Mouse (Mus musculus) embryonic facial prominence, embryonic 14.5 days (tissue): Measurements from ENCODE around the gene Tnnt3. TPM values are rescaled to one million over a fixed set of nuclear protein-coding genes. Genes with fewer than 3 reads are reported as not detected.

Experiments
- ATAC-seq: fragments of 200-750 bp; cut with Nextera tagmentation; 2 replicates; pipeline ENCODE4 v1.8.0; 2017; ENCODE audit warnings: low read depth, moderate number of reproducible peaks, moderate TSS enrichment
- DNase-seq: peaks from one replicate; pipeline ENCODE4 v3.0.0-alpha.2; 2015; ENCODE audit warnings: low spot score
- H3K27ac ChIP-seq: fragments of 300-500 bp; sonication (generic); replicated peaks from 2 replicates; pipeline ENCODE4 v1.5.1; 2014; ENCODE audit warnings: low read depth, mild to moderate bottlenecking, low read length, moderate library complexity
- H3K27me3 ChIP-seq: fragments of 300-500 bp; sonication (generic); replicated peaks from 2 replicates; pipeline ENCODE4 v1.6.1; 2014; ENCODE audit warnings: low read length; ENCODE audit not compliant: control insufficient read depth, insufficient read depth
- H3K36me3 ChIP-seq: fragments of 300-500 bp; sonication (generic); 2 replicates; pipeline ENCODE4 v1.6.1; 2014; ENCODE audit warnings: low read length, mixed read lengths; ENCODE audit not compliant: control insufficient read depth, insufficient read depth
- H3K4me1 ChIP-seq: fragments of 300-500 bp; sonication (generic); 2 replicates; pipeline ENCODE4 v1.6.1; 2014; ENCODE audit warnings: antibody characterized with exemption, low read length; ENCODE audit not compliant: control insufficient read depth, insufficient read depth
- H3K4me2 ChIP-seq: fragments of 300-500 bp; sonication (generic); 2 replicates; pipeline ENCODE4 v1.6.1; 2014; ENCODE audit warnings: low read depth, mild to moderate bottlenecking, low read length, moderate library complexity, mixed read lengths
- H3K4me3 ChIP-seq: fragments of 300-500 bp; sonication (generic); 2 replicates; pipeline ENCODE4 v1.5.1; 2014; ENCODE audit warnings: low read depth, mild to moderate bottlenecking, low read length
- H3K9ac ChIP-seq: fragments of 300-500 bp; sonication (generic); 2 replicates; pipeline ENCODE4 v1.6.1; 2014; ENCODE audit warnings: low read depth, mild to moderate bottlenecking, low read length, moderate library complexity, mixed read lengths
- H3K9me3 ChIP-seq: fragments of 300-500 bp; sonication (generic); 2 replicates; pipeline ENCODE4 v1.6.1; 2016; ENCODE audit warnings: low read length; ENCODE audit not compliant: control insufficient read depth
- WGBS: fragments of 180-500 bp; shearing (Covaris S2); extraction: QIAGEN DNeasy Blood & Tissue Kit; methylation state at CpG from one replicate; pipeline ENCODE4 v1.1.7; 2014; 5-methylcytosine and 5-hydroxymethylcytosine counted together
- polyA plus RNA-seq: library from polyadenylated mRNA; unstranded; fragments of >200 nt; fragmentation: Nextera tagmentation; extraction: Ambion mirVana; gene quantifications from 2 replicates; pipeline ENCODE4 v1.2.1, GENCODE M21; 2014

Gene Tnnt3
- polyA plus RNA-seq, 1 experiment from 2014 or later, result 643 TPM

DNA sequence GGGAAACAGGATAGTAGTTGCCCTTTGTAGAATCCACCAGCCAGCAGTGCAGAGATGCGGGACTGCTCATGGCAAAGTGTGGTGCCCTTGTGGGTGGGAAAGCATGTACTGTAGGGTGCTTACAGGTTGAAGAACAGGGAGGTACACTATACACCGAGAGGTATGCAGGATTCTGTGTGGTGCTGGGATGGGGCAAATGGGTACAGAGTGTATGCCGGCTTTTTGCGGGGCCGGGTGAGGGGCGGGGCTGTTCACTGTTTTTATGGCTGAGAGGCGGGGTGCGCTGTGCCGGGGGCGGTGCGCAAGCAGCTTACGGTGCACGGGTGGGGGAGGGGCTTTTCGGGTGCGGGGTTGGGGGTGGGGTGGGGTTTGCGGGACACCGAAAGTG, 34.0 kb downstream of the Tnnt3 start, which contains the start of gene Mrpl23:
Mrpl23 (plus strand) TSS at position 16 of the 388 bp plus-strand sequence.
- H3K27ac ChIP-seq, result peak within 1 kb of the TSS; percentile 96
- DNase-seq, result no peak
- H3K36me3 ChIP-seq, result 0 out of 2 replicates have a peak, but pooled peaks cover 5% of the 10 kb centered on the region
- peak within 1 kb of the TSS; percentile 79 for H3K4me2 ChIP-seq
- peak; percentile 60 for ATAC-seq
- WGBS, result 9% methylated on average over 10 of the region's 17 CpGs
- H3K9ac ChIP-seq, result peak within 1 kb of the TSS; percentile 90
- no peaks in the 10 kb centered on the region for H3K9me3 ChIP-seq
- H3K4me3 ChIP-seq, result peak within 1 kb of the TSS; percentile 61
- no peaks in the 10 kb centered on the region for H3K27me3 ChIP-seq
- peaks cover 45% of the 10 kb centered on the region for H3K4me1 ChIP-seq

DNA sequence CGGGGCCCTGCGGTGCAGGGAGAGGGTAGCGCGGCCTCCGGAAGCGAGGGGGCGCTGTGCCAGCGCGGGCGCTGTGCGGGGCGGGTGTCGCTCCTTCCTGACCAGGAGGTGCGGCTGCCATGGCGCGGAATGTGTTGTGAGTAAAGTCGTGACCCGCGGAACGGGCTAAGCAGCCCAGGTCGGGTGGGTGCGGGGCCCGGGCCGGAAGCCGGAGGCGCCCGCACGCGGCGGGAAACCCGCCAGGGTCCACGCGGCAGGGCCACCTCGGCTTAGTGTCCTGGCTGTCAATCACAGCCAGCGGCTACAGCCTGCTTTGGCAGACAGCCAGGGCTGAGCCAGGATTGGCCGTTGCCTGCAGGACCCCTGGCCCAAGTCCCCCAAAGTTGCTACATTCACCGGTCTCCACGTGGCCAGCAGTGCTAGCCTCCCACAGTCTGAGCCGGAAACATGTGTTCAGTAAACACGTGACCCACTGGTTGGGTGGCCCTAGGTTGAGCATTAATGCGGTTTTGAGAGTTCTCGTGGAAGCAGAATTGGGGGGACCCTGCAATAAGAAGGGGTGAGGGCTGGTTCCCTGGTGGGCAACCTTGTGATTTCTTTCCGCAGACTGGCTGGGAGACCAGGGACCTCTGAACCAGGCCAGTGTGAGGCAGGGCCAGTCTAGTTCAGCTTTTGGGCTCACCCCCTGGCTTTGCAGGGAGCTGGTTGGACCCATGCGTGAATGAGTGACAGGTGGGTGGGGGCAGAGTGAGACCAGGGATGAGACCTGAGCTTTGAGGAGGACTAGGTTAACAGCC, 34.6 kb downstream of the Tnnt3 start:
- H3K4me1 ChIP-seq, result peaks cover 43% of the 10 kb centered on the region
- 0 out of 2 replicates have a peak, but pooled peaks cover 5% of the 10 kb centered on the region for H3K36me3 ChIP-seq
- peak; percentile 88 for DNase-seq
- H3K27me3 ChIP-seq, result no peaks in the 10 kb centered on the region
- 3% methylated on average over 16 of the region's 44 CpGs for WGBS
- peak; percentile 87 for ATAC-seq
- H3K4me3 ChIP-seq, result peak overlapping the region; percentile 61
- H3K9me3 ChIP-seq, result no peaks in the 10 kb centered on the region
- peak overlapping the region; percentile 90 for H3K9ac ChIP-seq
- peak overlapping the region; percentile 79 for H3K4me2 ChIP-seq
- H3K27ac ChIP-seq, result peak overlapping the region; percentile 96

DNA sequence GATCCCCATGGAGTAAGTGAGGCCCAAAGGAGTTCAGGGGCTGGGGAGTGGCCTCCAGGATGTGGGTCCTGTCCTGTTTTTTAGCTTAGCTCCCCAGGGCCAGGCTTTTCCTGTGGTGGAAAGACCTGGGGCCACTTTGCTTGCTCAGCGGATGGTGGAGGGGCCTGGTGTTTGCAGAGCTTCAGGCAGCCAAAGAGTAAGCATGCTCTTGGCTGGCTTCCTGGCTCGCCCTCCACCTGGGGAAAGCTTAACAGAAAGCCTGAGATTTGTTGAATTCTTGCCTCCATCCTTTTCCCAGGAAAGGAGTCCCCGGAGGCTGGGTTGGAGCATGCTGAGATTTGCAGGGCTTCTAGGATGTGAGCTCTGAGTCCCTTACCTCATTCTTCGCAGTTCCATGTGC, 36.5 kb downstream of the Tnnt3 start:
- Histone ChIP-seq H3K4me1 (peaks cover 45% of the 10 kb centered on the region), H3K4me3 (no peak overlapping the region), H3K4me2 (no peak overlapping the region), H3K36me3 (0 out of 2 replicates have a peak, but pooled peaks cover 5% of the 10 kb centered on the region), H3K27me3 (no peaks in the 10 kb centered on the region), H3K9me3 (no peaks in the 10 kb centered on the region), H3K9ac (no peak overlapping the region), H3K27ac (peak overlapping the region; percentile 96)
- ATAC-seq (no peak), DNase-seq (peak; percentile 88)
- 60% methylated on average over 4 of the region's 4 CpGs for WGBS

DNA sequence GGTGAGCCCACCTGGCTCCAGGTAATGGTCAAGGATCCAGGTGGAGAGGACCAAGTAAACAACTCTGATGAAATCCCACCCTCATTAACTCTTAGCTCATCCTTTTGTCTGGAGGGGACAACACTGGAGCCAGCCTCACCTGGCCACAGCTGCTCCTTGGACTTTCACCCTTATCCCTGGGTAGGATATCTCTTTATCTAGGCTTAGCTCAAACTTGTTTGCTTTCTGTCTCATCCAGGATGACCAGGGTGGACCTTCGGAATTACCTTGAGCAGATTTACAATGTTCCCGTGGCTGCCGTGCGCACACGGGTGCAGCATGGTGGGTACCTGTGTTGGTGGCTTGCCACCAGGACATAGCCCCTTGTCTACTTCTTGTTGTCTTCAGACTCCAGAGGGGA, 37.2 kb downstream of the Tnnt3 start:
- no peaks in the 10 kb centered on the region for H3K27me3 ChIP-seq
- H3K9ac ChIP-seq, result no peak overlapping the region
- peak overlapping the region; percentile 96 for H3K27ac ChIP-seq
- H3K36me3 ChIP-seq, result peaks cover 8% of the 10 kb centered on the region; the same call in 1 of the 2 replicates
- no peak for ATAC-seq
- no peak for DNase-seq
- no peak overlapping the region for H3K4me2 ChIP-seq
- H3K4me1 ChIP-seq, result peaks cover 45% of the 10 kb centered on the region
- WGBS, result 99% methylated on average over 5 of the region's 5 CpGs
- H3K9me3 ChIP-seq, result no peaks in the 10 kb centered on the region
- no peak overlapping the region for H3K4me3 ChIP-seq

DNA sequence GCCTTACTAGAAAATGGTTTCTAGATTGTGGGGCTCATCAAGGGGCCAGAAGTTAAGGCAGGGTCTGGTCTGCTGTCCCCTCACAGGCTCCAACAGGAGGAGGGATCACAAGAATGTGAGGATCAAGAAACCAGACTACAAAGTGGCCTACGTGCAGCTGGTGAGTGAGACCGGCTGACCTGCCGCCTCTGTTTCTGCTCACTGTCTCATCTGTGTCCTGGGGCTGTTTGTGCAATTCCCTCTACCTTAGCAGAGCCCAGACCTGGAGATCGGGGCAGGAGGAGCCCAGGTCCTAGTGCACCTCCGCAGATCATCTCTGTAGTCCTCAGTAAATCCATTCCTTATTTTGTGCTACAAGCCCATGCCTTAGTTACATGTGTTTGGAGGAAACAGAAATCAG, 38.5 kb downstream of the Tnnt3 start:
- 43% methylated on average over 5 of the region's 5 CpGs for WGBS
- Histone ChIP-seq H3K9me3 (no peaks in the 10 kb centered on the region), H3K4me3 (no peak overlapping the region), H3K9ac (no peak overlapping the region), H3K27ac (peak overlapping the region; percentile 95), H3K4me1 (peaks cover 40% of the 10 kb centered on the region), H3K4me2 (no peak overlapping the region), H3K36me3 (peaks cover 17% of the 10 kb centered on the region), H3K27me3 (no peaks in the 10 kb centered on the region)
- DNase-seq (no peak), ATAC-seq (no peak)

DNA sequence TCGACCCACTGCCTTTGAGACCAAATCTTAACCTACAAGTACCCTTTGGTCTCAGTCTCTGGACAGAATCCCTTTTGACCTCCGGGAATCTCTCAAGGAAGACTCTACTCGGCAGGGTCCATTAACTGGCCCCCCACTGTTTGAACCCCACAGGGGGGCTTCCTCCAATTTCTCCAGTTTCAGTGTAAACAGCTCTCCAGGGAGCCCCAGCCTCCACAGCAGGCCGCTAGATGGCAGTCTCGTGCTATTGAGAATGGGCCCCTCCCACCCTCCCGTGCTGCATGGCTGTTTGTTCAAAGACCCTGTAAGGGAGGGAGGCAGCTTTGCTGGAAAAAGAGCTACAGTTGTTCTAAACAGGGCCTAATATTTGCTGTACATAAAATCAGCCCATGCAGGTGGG, 39.2 kb downstream of the Tnnt3 start:
- Histone ChIP-seq H3K9ac (peak overlapping the region; percentile 52; the same call in 1 of the 2 replicates), H3K27ac (peak overlapping the region; percentile 95), H3K9me3 (no peaks in the 10 kb centered on the region), H3K4me3 (no peak overlapping the region), H3K4me2 (peak overlapping the region; percentile 23), H3K27me3 (no peaks in the 10 kb centered on the region), H3K36me3 (peaks cover 17% of the 10 kb centered on the region), H3K4me1 (peaks cover 41% of the 10 kb centered on the region)
- ATAC-seq, result peak; percentile 79
- WGBS, result 5% methylated on average over 6 of the region's 6 CpGs
- peak; percentile 92 for DNase-seq

DNA sequence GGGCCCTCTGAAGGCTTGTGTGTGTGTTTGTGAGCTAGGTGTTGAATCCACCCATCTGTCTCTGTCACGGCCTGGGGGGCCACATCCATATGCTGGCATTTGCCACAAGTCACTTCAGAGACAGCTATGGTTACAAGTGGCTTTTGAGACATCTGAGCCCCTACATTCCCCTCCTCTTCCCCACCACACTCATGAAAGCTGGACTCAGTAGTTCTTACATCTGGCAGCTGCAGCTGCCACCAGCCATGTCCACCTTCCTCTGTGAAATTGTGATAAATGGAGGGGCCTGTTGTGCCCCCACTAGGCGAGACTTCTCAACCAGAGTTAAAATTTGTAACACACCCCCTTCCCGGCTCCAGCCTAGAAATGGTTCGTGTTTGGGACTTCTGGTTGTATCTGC, 39.7 kb downstream of the Tnnt3 start:
- Histone ChIP-seq H3K27ac (peak overlapping the region; percentile 95), H3K4me1 (peaks cover 45% of the 10 kb centered on the region), H3K4me3 (no peak overlapping the region), H3K27me3 (no peaks in the 10 kb centered on the region), H3K36me3 (peaks cover 17% of the 10 kb centered on the region), H3K4me2 (peak overlapping the region; percentile 23), H3K9ac (peak overlapping the region; percentile 52; the same call in 1 of the 2 replicates), H3K9me3 (no peaks in the 10 kb centered on the region)
- no peak for DNase-seq
- WGBS, result 17% methylated on average over 4 of the region's 4 CpGs
- ATAC-seq, result peak; percentile 16; the same call in 1 of the 2 replicates

DNA sequence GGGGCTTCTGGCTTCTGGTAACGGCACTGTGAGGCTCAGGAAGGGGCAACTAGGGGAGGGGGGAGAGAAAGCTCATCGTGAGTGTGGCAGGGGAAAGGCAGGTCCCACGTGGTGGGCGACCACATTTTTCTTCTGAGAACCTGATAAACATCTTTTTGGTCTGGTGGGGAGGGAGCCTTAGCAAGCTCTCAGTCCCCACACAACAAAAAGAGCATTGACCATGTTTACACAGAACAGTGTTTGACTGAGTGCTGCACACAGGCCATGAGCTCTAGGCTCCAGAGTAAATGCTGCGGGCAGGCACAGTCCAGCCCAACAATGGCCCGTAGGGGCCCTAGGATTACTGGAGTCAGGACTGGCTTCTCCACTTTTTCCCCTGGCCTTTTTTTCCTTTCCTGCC, 40.1 kb downstream of the Tnnt3 start:
- ATAC-seq (no peak), DNase-seq (peak; percentile 49)
- WGBS, result 17% methylated on average over 6 of the region's 6 CpGs
- H3K27ac ChIP-seq, result peak overlapping the region; percentile 95
- H3K36me3 ChIP-seq, result peaks cover 17% of the 10 kb centered on the region
- H3K4me1 ChIP-seq, result peaks cover 48% of the 10 kb centered on the region
- no peaks in the 10 kb centered on the region for H3K9me3 ChIP-seq
- H3K9ac ChIP-seq, result peak overlapping the region; percentile 52
- peak overlapping the region; percentile 23 for H3K4me2 ChIP-seq
- no peak overlapping the region for H3K4me3 ChIP-seq
- no peaks in the 10 kb centered on the region for H3K27me3 ChIP-seq
